Mouse (Mus musculus): Measurements from ENCODE around the gene Ildr1.
A peak's percentile ranks its signal among the peaks of the same experiment; 100 is the strongest.

Gene Ildr1

DNA sequence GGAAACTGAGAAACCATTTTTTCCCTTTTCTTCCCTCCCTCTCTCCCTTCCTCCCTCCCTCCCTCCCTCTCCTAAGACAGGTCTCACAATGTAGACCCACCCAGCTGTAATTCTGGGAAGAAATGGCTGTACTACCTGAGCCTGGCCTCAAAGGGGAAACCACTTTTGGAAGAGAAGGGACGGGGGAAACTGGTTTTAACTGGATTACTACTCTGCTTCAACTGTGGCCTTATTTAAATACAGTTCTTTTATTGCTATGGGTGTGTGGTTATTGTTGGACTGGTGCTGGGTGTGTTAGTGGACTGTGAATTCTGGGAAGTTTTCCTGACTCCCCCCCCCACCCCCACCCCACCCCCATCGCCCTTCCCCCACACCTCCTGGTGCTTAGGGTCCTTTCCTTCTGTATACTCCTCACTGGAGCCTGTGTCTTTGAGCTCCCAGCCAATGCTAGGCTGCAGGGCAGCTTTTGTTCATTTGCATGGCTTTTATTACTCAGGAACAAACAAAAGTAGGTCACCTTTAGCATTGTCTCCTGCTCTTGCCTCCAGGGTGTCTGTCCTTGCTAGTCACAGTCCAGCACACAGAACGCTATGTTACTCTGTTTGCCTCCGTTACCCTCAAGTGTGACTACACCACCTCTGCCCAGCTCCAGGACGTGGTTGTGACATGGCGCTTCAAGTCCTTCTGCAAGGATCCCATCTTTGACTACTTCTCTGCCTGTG lies 14.1 kb downstream of the Ildr1 start:
- DNase-seq (ENCODE audit: low spot score), result no peak

DNA sequence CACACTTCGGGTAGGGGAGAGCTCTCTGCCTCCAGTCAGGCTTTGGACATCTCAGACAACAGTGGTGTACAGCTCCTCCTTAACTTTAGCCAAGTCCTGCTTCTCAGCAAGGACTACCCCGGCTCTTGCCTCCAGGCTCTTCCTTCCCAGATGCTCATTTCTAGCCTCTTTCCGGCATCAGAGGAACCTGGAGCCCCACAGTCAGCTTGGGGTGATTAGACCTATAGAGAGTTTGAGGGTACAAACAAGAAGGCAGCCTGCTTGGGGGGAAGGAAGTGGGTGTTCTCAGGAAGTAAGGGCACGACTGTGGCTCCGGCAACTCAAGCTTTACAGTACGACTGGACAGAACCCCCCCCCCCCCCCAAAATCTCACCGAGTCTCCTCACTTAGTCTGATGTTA lies 15.0 kb downstream of the Ildr1 start:
- DNase-seq (ENCODE audit: low spot score), result no peak

DNA sequence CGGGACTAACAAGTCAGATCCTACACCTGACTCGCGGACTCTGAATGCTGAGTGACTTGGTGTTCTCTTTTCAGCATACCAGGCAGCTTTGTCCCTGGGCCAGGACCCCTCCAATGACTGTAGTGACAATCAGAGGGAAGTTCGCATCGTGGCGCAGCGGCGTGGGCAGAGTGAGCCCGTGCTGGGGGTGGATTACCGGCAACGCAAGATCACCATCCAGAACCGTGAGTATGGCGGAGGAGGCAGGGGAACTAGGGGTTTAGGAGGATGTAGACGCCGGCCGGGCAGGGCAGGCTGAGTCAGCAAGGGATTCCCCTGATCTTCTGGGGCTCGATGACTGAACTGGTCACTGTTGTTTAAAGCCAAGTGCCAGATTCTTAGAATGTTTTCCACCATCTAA lies 15.6 kb downstream of the Ildr1 start:
- DNase-seq (ENCODE audit: low spot score), result no peak

DNA sequence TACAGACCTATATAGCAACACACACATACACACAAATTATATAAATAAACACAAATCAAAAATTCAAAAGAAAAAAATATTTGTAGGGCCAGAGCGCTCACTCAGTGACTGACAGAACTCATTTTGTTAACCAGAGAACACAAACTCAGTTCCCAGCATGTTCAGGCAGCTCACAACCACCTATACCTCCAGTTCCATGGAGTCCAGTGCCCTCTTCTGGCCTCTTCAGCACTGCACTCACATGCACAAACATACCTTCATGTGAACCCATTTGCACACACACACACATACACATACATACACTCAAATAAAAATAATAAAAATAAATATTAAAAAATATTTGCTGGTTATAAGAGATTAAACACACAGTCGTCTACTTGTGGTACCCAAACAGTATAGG lies 17.0 kb downstream of the Ildr1 start:
- DNase-seq (ENCODE audit: low spot score), result no peak

DNA sequence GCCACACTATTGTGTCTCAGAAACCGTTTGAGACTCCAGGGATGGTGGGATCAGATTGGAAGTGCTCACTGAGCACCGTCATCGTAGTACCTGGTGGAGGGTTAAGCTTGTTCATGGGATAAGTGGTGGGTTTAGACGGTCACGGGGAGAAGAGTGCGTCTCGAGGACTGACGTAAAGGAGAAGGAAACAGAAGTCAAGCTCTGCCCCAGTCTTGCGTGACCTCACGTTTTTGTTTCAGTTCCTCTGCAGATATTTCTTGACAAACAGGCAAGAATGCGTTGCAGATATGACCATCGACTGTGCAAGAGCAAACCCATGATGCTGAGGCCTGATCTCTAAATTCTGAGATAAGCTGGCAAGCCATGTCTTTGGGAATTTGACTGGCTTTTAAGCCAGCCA lies 18.0 kb downstream of the Ildr1 start:
- peak; percentile 63 for DNase-seq (ENCODE audit: low spot score)

DNA sequence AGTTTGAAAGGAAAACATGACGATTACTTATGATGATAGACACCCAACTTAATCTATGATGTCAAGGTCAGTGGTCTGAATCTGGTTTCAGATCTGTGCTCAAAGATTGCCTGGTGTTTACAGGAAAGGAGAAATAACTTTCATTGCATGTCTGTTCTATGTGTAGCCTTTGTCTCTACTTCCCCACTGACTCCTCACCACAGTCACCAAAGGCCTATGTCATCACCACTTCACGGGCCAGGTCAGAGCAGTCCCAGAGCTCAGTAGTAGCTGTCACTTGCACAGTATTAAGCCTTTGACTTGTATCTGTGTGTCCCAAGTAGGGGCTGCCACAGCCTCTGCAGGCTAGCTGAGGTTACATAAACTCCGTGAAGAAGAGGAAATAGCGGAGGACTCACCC lies 23.7 kb downstream of the Ildr1 start:
- no peak for DNase-seq (ENCODE audit: low spot score)

DNA sequence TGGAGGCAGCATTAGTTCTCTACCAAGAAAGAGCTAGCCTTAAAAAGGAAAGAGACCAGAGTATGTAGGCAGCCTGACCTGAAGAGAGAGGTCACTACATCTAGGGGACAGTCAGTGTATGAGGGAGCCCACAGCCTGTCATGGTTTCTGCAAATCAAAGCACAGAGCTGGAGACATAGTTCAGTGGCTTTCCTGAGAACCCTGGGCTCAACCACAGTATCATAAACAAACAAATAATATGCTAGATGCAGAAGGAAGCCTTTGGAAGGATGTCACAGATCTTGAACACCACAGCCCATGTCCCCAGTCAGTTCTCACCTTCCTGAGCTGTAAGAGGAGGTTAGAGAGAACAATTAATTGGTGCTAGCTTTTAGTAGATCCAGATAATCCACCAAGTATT lies 24.9 kb downstream of the Ildr1 start:
- no peak for DNase-seq (ENCODE audit: low spot score)

DNA sequence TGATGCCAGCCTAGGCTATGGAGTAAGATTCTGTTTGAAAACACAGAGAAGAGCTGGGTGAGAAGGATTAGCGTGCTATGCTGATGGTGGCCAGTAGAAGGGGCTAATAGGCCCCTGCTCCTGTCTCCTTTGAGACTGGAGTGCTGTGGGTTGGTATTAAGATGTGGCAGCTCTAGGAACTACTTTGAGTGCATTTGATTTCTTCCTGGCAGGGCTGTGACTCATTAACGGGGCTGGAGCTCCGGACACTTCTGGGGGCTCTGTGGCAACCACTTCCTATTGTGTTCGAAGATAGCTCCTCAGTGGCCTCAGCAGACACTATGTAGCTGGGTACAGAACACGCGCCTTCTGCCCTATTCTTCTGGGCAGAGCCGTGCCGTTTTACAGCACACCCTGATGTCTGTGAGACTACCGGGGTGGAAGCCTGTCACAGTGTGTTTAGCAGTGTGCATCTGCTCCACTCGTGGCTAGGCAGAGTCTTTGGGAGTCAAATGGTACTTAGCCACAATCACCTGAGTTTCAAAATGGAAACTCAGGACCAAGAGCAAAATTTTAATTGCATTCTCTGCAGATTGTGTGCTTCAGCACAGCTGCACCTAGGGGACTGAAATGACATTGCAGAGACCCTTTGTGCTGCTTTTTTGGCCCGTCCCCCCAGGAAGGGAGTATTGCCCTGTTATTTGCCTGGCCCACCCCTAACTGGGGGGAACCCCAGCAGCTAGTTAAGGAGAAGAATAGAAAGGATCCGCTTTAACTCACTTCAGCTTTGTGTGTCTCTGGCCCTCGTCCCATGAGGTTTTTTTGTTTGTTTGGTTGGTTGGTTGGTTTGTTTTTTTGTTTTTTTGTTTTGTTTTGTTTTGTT lies 26.6 kb downstream of the Ildr1 start:
- DNase-seq (ENCODE audit: low spot score), result no peak

DNA sequence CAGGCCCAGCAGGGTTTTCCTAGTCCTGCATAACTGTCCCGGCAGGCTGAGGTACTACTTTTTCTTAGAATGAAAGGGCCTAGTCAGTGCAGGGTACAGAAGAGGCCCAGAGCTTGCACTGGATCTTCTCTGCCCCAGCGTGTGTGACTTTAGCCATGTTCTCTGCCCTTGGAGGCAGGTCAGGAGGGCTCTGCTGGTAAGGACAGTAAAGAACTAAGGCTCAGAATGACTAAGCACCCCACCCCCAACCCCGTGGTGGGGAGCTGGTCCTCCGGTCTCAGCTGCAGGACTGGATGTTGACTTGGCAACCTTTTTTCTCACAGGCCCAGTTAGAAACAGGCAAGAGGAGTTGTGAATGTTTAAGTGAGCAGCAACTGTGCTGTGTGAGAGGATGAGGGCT lies 29.0 kb downstream of the Ildr1 start:
- DNase-seq (ENCODE audit: low spot score), result no peak

DNA sequence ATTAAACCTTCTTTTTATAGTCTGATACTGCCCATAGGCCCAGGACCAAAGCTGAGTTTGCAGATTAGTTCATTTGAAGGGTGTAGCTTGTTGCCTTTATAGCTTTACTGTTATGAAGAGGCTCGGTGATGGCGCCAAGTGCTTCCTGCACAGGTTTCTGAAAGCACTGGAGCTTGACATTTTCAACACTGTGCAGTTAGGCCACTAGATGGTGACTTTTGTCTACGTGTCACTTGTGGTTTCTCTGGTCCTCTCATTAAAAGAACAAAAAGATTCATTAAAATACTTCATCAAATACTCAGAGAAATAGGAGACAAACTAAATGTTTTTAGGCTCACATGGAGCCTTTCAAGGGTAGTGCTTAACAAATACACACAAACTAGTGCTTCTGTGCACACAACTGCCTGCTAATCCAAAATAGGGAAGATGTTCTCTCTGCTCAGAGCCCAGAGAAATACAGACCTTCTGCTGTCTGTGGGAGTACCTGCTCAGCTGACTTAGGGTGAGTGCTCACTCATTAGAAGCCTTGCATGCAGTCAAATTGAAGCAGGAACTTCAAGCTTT lies 30.2 kb downstream of the Ildr1 start:
- no peak for DNase-seq (ENCODE audit: low spot score)

DNA sequence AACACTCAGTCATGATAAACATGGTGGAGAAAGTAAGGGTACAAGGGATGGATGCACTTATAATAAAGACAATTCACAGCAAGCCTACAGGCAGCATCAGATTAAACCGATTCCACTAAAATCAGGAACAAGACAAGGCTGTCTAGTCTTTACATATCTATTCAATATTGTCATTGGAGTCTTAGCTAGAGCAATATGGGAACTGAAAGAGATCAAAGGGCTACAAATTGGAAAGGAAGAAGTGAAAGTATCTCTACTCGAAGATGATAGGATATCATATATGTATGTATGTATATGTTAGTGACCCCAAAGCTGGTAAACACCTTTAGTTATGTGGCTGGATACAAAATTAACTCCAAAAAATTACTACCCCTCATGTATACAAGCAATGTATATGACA lies 35.2 kb downstream of the Ildr1 start:
- DNase-seq (ENCODE audit: low spot score), result no peak

DNA sequence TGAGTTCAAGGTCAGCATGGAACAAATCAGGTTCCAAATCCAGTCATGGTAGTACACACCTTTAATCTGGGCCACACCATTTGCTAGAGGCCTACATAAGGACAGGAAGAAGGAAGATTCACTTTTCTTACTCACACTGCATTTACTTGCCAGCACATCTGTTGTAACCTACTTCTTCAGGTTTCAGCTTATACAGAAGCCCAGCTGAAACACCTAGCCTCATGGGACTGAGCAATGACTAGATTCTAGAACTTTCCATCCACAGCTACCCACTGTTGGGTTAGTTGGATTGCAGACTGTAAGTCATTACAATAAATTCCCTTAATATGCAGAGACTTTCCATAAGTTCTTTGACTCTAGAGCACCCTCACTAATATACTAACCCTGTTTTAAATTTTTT lies 38.8 kb downstream of the Ildr1 start:
- no peak for DNase-seq (ENCODE audit: low spot score)

DNA sequence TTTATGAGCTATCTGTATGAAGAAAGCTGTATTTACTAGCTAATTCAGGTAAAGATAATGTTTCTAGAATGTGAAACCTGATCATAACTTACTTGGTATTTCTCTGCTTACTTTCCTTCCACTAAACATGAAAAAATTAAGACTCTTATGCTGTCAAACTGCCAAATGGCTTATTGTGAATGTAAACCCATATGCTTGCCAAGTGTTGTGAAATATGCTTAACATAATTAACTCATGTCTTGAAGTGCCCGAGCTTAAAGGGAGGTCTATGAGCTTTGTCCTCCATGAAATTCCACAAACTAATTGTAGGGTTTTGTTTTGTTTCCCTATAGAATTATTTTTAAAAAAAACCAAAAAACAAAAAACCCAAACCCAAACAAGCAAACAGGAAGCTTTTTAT lies 40.0 kb downstream of the Ildr1 start:
- DNase-seq (ENCODE audit: low spot score), result no peak

DNA sequence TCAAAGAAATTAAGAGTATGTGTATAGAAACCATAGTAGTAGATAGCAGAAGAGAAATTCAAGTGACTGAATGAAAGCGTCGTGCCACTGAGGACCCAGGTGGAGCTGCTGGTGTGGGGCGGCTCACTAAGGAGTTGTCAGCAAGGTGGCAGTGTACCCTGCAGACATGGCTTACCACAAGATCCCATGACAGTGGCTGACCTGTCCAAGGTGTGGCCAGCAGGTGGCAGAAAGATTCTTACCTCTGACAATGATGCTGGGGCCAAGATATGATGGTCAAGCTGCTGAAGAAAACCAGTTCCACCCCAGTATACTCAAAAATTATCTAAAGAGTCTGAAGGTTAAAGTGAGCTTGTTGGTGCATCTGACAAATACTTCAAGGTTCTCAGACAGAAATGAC lies 41.6 kb downstream of the Ildr1 start:
- DNase-seq (ENCODE audit: low spot score), result peak; percentile 51

DNA sequence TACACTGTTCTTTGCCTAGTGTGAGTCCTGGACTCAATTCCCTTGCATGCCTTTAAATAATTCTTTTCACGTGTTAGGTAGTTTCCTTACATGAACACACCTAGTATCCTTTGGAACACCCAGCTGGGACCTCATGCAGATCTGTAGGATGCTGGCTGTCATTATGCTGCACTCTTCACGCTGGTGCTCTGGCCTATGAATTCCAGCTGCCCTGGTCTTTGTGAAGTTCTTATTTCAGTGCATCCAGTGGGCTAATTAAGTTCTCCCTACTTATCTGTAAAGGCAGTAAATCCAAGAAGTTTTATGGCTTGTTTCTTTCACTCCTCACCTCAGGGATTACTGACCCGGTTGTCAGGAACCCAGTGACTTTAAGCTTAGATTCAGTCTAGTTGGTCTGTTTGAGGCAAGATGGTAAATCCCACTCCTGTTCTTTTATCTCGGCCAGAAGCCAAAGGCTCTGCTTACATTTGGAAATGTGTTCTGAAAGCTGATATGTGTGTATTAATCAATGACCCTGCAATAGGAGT lies 45.7 kb downstream of the Ildr1 start:
- no peak for DNase-seq (ENCODE audit: low spot score)

DNA sequence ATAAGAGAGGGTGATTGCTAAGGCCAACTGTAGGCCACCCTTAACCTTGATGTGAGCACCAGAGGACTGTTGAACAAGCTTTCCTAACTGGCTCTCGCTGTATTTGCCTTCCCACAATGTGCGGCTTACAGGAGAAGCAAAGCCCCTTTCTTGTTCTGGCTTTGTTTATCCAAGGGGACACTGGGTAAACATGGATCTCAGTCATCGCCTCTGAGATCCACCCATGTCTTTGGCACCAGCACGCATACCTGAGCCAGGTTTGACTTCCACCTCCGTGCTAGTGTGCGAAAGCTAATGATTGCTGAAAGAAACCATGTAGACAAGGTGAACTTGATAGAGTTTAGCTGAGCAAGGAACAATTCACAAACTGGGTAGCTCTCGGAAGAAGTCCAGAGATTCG lies 49.8 kb downstream of the Ildr1 start:
- DNase-seq (ENCODE audit: low spot score), result no peak

DNA sequence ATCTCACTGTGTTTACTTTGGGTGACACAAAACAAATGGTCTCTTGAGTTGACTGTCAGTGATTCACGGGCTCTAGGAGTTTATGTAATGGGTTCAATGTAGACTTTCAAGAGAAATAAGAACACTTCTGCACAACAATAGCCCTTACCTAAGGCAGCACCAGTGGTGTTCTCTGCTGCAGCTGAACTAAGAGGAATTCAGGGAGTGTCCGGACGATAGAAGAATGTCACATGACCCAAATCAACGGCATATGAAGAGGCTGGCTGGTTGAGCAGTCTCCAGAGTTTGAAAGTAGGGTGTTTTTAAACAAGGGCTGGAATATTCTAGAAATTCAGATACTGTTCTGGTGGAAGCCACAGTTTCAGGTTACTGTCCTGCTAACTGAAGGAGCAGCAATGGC lies 53.3 kb downstream of the Ildr1 start:
- DNase-seq (ENCODE audit: low spot score), result peak; percentile 52

DNA sequence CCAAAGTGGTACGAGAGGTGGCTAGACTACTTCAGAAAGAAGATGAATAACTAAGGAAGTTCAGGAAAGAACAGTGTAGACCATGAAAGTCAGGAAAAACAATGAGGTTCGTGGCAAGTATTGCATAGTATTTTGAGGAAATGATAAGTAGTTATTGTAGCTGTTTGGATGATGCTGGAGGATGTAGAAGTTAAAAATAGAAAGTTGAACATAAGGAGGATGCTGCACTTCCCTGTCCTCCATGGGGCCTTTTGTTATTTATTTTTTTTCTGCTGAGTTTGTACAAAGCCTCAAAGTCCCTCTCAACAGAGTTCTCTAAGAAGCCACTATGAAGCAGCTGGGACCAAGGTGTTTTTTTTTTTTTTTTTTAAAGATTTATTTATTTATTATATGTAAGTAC lies 54.0 kb downstream of the Ildr1 start:
- DNase-seq (ENCODE audit: low spot score), result no peak

DNA sequence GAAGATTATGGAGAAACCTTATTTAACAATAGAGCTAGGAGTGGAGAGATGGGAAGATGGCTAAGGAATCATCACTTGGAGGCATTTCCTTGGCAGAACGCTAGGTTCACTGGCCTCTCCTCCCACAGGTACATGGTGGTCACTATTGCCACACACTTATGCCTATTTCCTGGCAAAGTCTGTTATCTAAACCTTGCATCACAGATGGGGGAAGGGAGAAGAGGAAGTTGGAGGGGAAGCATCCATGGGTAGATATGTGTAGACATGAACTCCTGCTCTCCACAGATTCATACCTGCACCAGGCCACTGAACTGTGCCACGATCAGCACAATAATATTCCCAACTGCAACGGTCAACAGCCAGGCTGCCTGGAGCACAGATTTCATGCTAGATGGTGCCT lies 58.2 kb downstream of the Ildr1 start:
- DNase-seq (ENCODE audit: low spot score), result no peak

DNA sequence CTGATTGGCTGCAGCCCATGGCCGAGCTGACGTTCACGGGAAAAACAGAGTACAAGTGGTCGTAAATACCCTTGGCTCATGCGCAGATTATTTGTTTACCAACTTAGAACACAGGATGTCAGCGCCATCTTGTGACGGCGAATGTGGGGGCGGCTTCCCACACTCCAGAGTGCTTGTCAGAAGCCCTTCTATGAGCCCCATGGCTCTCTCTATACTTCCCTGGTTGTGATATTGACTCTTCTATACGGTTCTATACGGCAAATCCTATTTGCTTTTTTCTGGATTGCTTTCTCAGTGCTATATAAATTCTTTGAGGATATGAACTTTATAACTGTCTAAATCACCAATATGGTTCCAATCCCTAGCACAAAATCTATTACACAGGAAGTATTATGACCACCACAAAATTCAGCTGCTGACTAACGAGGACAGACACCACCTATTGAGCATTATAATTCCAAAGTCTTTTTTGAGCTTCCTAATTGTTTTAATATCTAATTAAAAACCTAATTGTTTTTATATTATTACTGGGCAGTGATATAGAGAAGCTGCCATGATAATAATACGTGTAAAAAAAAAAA lies 76.5 kb downstream of the Ildr1 start:
- no peak for DNase-seq (ENCODE audit: low spot score)

DNA sequence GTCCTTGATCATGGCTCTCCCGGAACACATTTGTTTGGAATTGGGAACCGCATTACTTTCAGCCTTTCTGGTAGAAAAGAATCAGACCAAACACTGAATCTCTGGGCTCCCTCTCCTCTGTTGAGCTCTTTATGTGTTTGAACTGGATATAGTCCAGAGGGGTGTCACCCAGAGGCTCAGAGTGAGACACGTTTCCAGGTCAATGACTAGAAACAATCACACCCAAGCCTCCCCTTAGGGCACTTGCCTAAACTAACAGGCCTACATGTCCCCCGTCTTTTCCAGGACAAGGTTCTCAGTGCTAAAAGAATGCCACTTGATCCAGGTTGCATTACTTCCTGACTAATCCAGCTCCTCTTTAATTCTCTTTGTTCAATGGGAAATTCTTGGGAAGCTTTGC lies 77.1 kb downstream of the Ildr1 start:
- DNase-seq (ENCODE audit: low spot score), result peak; percentile 70

DNA sequence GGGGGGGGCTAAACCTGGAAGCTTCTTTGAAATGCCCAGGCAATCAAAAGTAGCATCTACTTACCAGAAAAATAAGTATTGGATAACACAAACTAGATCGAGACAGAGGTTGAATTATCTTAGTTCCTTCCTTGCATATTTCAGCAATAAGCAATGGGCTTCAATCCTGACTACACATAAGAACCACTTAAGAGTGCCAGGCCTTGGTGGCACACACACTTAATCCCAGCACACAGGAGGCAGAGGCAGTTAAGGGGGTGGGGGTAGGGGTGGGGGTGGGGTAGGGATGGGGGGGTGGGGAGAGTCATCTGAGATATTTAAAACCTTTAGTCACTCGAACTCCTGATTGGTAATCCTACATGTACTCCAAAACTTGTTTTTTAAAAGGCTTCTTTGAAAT lies 77.5 kb downstream of the Ildr1 start:
- DNase-seq (ENCODE audit: low spot score), result no peak

DNA sequence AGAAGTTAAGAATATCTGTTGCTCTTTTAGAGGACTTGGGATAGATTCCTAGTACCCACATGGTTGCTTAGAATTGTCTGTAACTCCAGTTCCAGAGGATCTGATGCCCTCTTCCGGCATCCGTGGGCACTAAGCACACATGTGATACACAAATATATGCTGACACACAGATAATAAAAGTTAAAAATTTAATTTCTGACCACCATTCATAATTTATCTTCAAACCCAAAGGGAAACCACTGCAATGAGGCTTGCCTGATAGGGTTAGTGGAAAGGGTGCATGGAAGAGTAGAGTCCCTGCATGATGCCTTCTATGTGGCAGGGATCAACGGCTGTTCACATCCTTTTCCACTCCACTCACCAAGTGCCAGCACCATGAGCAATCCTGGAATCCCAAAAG lies 77.9 kb downstream of the Ildr1 start:
- DNase-seq (ENCODE audit: low spot score), result no peak
